Mouse (Mus musculus): ENCODE measurements around the gene Gpr156. TPM values are rescaled to one million over a fixed set of nuclear protein-coding genes. Genes with fewer than 3 reads are reported as not detected.
A peak's percentile ranks its signal among the peaks of the same experiment; 100 is the strongest.
"Not testable (repeated sequence)": the region's sequence is repeated elsewhere in the genome, so short reads cannot be mapped to it uniquely, and the experiment has no call there.

Gpr156 gene
- polyA plus RNA-seq, 1 experiment from 2014 or later = 1.2 TPM

DNA sequence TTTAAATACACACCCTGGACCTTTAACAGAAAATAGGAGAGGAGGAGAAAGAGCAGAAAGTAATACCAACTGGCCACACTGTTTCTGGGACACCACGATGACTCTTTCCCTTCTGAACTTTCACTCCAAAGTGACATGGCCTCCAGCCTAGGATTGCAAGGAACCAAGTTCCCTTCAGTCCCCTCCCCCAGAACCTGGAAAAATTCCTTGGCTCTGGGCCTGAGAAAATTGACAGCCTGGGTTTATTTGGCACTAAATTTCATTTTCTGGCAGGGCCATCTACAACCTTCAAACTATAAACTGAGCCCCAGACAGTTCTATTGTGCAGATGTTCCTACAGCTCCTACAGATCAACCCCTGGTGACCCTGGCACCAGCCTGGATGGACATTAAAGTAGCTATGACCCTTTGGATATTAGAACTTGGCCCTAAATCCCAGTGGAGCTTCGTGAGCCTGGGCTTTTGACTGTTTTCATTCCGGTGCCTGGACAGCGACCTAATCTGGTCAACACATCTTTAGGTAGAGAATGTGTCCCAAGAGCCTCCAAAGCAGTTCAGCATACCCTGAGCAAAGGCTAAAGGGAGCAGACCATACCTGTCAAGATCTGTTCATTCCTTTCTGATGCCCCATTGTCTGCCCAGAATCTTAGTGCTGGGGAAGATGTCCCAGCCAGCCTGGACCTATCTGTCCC lies 48.2 kb downstream of the Gpr156 start:
- peak overlapping the region; percentile 45; the same call in 1 of the 2 replicates for H3K4me2 ChIP-seq

GRCm38 (mm10) chr16:37966871-37967270 lies 50.6 kb downstream of the Gpr156 start:
- ATAC-seq (replicated peaks; ENCODE audit: low FRiP score) = no peak
- Histone ChIP-seq H3K9ac (no peak overlapping the region), H3K27ac (no peak overlapping the region), H3K27me3 (no peaks in the 10 kb centered on the region), H3K4me3 (replicated peaks) (no peak overlapping the region), H3K9me3 (replicated peaks) (no peaks in the 10 kb centered on the region), H3K4me1 (peaks cover 31% of the 10 kb centered on the region), H3K4me2 (no peak overlapping the region), H3K36me3 (no peaks in the 10 kb centered on the region)
- WGBS = 92% methylated on average over 7 of the region's 7 CpGs

More for the DNA sequence above, 48.2 kb downstream of the Gpr156 start:
- Histone ChIP-seq H3K4me3 (replicated peaks) (no peak overlapping the region), H3K27ac (peak overlapping the region; percentile 70), H3K36me3 (no peaks in the 10 kb centered on the region), H3K9me3 (replicated peaks) (no peaks in the 10 kb centered on the region), H3K9ac (no peak overlapping the region), H3K4me1 (peaks cover 25% of the 10 kb centered on the region), H3K27me3 (no peaks in the 10 kb centered on the region)
- WGBS = 25% methylated on average over 4 of the region's 4 CpGs
- ATAC-seq (replicated peaks; ENCODE audit: low FRiP score) = 0 out of 2 replicates have a peak, but pooled peaks have one; percentile 19

DNA sequence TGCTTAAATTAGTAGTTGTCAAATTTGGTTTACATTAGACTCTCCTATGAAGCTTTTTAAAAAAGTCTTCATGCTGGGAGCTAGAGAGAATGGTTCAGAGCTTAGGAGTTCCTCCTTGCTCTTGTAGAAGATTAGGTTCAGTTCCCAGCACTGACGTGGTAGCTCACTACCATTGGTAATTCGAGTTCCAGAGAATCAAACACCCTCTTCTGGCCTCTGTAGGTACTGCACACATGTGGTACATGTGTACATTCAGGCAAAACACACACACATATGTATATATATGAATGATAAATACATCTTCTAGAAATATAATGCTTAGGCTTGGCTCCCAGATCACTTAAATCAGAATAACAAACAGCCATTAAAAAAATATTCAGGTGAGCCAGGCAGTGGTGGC lies 51.1 kb downstream of the Gpr156 start:
- no peak overlapping the region for H3K4me2 ChIP-seq
- 73% methylated on average over 2 of the region's 2 CpGs for WGBS
- H3K27ac ChIP-seq = no peak overlapping the region
- peaks cover 34% of the 10 kb centered on the region for H3K4me1 ChIP-seq
- no peaks in the 10 kb centered on the region for H3K9me3 ChIP-seq (replicated peaks)
- no peaks in the 10 kb centered on the region for H3K27me3 ChIP-seq
- no peaks in the 10 kb centered on the region for H3K36me3 ChIP-seq
- no peak overlapping the region for H3K4me3 ChIP-seq (replicated peaks)
- ATAC-seq (replicated peaks; ENCODE audit: low FRiP score) = no peak
- no peak overlapping the region for H3K9ac ChIP-seq

GRCm38 (mm10) chr16:37971522-37971921 lies 55.2 kb downstream of the Gpr156 start:
- Histone ChIP-seq H3K36me3 (no peaks in the 10 kb centered on the region), H3K27me3 (no peaks in the 10 kb centered on the region), H3K9me3 (replicated peaks) (no peaks in the 10 kb centered on the region), H3K4me1 (peaks cover 17% of the 10 kb centered on the region), H3K4me3 (replicated peaks) (no peak overlapping the region), H3K27ac (no peak overlapping the region), H3K9ac (no peak overlapping the region), H3K4me2 (no peak overlapping the region)
- ATAC-seq (replicated peaks; ENCODE audit: low FRiP score) = peak; percentile 12; the same call in 1 of the 2 replicates
- 46% methylated on average over 5 of the region's 5 CpGs for WGBS

DNA sequence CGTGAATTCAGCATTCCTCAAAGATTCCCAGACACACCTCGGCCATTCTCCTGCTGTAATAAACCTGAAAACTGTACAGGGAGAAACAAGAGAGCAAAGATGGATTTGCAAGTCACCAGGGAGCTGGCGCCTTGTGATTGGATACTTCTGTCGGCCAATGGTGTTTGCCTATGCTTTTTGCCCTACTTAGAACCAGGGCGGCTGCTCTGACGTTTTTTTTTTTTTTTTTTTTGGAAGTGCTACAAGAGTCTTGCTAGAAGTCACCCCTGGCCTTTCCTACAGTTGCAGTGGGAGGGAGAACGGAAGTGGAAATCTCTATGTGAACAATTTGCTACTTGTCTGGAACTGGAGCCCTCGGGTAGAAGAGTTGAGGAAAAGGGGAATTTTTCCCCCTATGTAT lies 56.1 kb downstream of the Gpr156 start:
- H3K27ac ChIP-seq = no peak overlapping the region
- WGBS = 53% methylated on average over 8 of the region's 8 CpGs
- H3K4me1 ChIP-seq = peaks cover 17% of the 10 kb centered on the region
- H3K4me3 ChIP-seq (replicated peaks) = no peak overlapping the region
- ATAC-seq (replicated peaks; ENCODE audit: low FRiP score) = no peak
- no peaks in the 10 kb centered on the region for H3K27me3 ChIP-seq
- no peak overlapping the region for H3K4me2 ChIP-seq
- no peaks in the 10 kb centered on the region for H3K36me3 ChIP-seq
- no peak overlapping the region for H3K9ac ChIP-seq
- H3K9me3 ChIP-seq (replicated peaks) = no peaks in the 10 kb centered on the region

GRCm38 (mm10) chr16:37973239-37973638 lies 56.9 kb downstream of the Gpr156 start:
- not testable (repeated sequence) for H3K4me2 ChIP-seq; H3K27ac ChIP-seq; H3K36me3 ChIP-seq; H3K27me3 ChIP-seq; H3K9me3 ChIP-seq (replicated peaks); H3K9ac ChIP-seq; ATAC-seq (replicated peaks; ENCODE audit: low FRiP score); H3K4me3 ChIP-seq (replicated peaks)
- H3K4me1 ChIP-seq = peaks cover 17% of the 10 kb centered on the region
- 93% methylated on average over 9 of the region's 9 CpGs for WGBS

DNA sequence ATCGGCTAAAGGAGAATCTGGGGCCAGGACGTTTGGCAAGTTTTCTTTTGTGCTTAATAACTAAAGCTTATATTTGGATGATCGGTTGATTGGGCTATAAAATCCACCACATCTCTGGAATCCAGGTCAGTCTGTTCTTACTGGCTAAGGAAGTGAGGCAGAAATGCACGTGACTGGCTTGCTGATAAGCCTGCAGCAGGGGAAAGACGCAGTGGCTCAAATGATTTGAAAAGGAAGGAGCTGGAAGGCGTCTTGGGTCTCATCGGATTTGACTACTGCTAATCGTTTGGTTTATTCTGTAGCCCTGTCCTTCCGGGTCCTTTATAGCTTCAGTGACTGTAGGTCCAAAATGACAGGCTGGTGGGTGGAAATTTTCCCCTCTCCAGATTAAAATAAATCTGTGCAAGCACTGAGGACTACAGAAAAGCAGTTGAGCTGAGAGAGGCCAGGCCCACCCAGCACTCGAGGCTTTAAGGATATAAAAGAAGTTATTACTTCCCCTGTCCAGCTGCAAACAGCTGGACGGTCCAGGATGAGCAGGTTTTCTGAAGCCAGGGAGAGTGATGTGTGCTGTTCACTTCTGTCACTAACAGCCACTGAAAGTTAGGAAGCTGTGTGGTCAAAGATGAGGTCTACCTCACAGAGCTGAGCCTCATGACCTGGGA lies 57.7 kb downstream of the Gpr156 start:
- H3K4me3 ChIP-seq (replicated peaks) = no peak overlapping the region
- 53% methylated on average over 11 of the region's 11 CpGs for WGBS
- peaks cover 17% of the 10 kb centered on the region for H3K4me1 ChIP-seq
- H3K9me3 ChIP-seq (replicated peaks) = no peaks in the 10 kb centered on the region
- H3K4me2 ChIP-seq = no peak overlapping the region
- no peak overlapping the region for H3K27ac ChIP-seq
- no peaks in the 10 kb centered on the region for H3K27me3 ChIP-seq
- ATAC-seq (replicated peaks; ENCODE audit: low FRiP score) = no peak
- H3K36me3 ChIP-seq = no peaks in the 10 kb centered on the region
- H3K9ac ChIP-seq = no peak overlapping the region

DNA sequence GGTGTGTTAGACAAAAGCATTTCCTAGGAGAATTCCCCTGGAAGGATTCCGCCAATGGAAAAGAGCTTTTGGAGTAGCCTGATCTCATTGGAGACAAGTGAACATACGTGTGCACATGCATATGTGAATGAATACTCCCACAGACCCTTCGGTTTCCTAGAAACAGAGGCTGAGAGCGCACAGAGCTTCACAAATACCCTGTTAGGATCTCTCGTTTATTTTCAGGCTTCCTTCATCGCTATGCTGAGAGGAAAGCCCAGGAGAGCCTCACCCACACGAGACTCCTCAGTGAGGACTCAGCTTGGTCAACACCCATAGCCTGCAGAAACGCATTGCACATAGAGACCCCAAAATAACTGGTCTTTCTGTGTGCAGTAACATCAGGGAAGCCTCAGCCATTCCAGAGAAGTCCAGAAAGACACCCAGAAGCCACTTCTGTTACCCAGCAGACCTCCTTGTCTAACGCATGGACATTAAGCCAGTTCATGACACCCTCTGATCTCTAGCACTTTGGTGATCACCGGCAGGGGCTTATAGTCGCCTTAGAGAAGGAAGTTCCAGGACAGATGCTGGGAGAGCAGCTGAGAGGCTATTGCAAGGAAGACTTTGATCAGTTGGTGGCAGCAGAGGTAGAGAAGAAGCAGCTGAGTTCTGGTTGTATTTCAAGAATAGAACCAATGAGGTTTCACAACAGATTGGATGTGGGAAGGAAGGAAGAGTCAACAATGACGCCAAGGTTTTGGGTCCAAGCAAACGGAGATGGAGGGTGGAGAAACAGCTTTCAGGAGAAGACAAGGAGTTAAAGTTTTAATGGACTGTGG lies 58.4 kb downstream of the Gpr156 start:
- Histone ChIP-seq H3K9me3 (replicated peaks) (no peaks in the 10 kb centered on the region), H3K4me1 (peaks cover 17% of the 10 kb centered on the region), H3K27me3 (no peaks in the 10 kb centered on the region), H3K36me3 (no peaks in the 10 kb centered on the region), H3K9ac (no peak overlapping the region), H3K4me2 (no peak overlapping the region), H3K4me3 (replicated peaks) (no peak overlapping the region), H3K27ac (no peak overlapping the region)
- ATAC-seq (replicated peaks; ENCODE audit: low FRiP score) = no peak
- WGBS = 57% methylated on average over 13 of the region's 13 CpGs

DNA sequence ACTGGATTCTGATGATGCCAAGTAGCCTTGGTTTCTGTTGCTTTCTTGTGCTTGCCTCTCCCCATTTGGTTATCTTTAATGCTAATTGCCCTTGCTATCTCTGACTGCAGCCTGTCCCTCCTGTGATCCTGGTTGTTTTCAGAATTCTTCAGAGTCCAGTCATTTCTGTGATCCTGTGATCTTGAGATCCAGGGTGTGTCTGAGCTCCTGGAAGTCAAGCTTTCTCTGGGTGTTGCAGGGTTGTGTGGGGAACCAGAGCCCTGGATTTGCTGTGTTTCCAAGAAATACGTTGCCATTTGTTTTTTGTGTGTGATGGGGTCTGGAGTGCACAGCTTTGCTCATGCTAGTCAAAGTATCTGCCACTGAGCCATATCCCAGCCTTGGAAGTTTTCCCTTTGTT lies 65.6 kb downstream of the Gpr156 start:
- no peak overlapping the region for H3K27ac ChIP-seq
- no peaks in the 10 kb centered on the region for H3K9me3 ChIP-seq (replicated peaks)
- no peaks in the 10 kb centered on the region for H3K4me1 ChIP-seq
- H3K36me3 ChIP-seq = no peaks in the 10 kb centered on the region
- no peaks in the 10 kb centered on the region for H3K27me3 ChIP-seq
- no peak overlapping the region for H3K4me3 ChIP-seq (replicated peaks)
- H3K4me2 ChIP-seq = no peak overlapping the region
- 69% methylated on average over 1 of the region's 1 CpGs for WGBS
- H3K9ac ChIP-seq = no peak overlapping the region
- no peak for ATAC-seq (replicated peaks; ENCODE audit: low FRiP score)

GRCm38 (mm10) chr16:37988211-37988865 lies 72.0 kb downstream of the Gpr156 start:
- Histone ChIP-seq H3K4me3 (replicated peaks) (no peak overlapping the region), H3K27ac (no peak overlapping the region), H3K9ac (no peak overlapping the region), H3K36me3 (no peaks in the 10 kb centered on the region), H3K4me2 (no peak overlapping the region), H3K9me3 (replicated peaks) (no peaks in the 10 kb centered on the region), H3K4me1 (peaks cover 29% of the 10 kb centered on the region), H3K27me3 (no peaks in the 10 kb centered on the region)
- 30% methylated on average over 11 of the region's 11 CpGs for WGBS
- ATAC-seq (replicated peaks; ENCODE audit: low FRiP score) = no peak

GRCm38 (mm10) chr16:37989796-37990195 lies 73.5 kb downstream of the Gpr156 start:
- 73% methylated on average over 3 of the region's 3 CpGs for WGBS
- Histone ChIP-seq H3K4me2 (no peak overlapping the region), H3K4me1 (peaks cover 34% of the 10 kb centered on the region), H3K27ac (no peak overlapping the region), H3K36me3 (no peaks in the 10 kb centered on the region), H3K9ac (no peak overlapping the region), H3K4me3 (replicated peaks) (no peak overlapping the region), H3K27me3 (no peaks in the 10 kb centered on the region), H3K9me3 (replicated peaks) (no peaks in the 10 kb centered on the region)
- ATAC-seq (replicated peaks; ENCODE audit: low FRiP score) = 0 out of 2 replicates have a peak, but pooled peaks have one; percentile 4

All from kidney, embryonic 15.5 days (tissue).